Mouse (Mus musculus) forebrain, postnatal 0 days (tissue): ENCODE results near the gene Tmem255a. TPM values are rescaled to one million over a fixed set of nuclear protein-coding genes. Genes with fewer than 3 reads are reported as not detected.

ENCODE experiments used
- ATAC-seq: fragments of 200-750 bp; cut with Nextera tagmentation; 2 replicates; pipeline ENCODE4 v1.8.0; 2017; ENCODE audit warnings: mild to moderate bottlenecking, moderate library complexity
- DNase-seq: peaks from one replicate; pipeline ENCODE4 v3.0.0-alpha.2; 2015
- H3K27ac ChIP-seq: fragments of 300-500 bp; sonication (generic); 2 replicates; pipeline ENCODE4 v1.5.1; 2014; ENCODE audit warnings: low read depth, mild to moderate bottlenecking, antibody characterized with exemption, low read length, moderate library complexity, mixed read lengths
- H3K27me3 ChIP-seq: fragments of 300-500 bp; sonication (generic); 2 replicates; pipeline ENCODE4 v1.6.1; 2014; ENCODE audit warnings: mild to moderate bottlenecking, low read length, mixed read lengths; ENCODE audit not compliant: insufficient read depth
- H3K36me3 ChIP-seq: fragments of 300-500 bp; sonication (generic); 2 replicates; pipeline ENCODE4 v1.6.1; 2014; ENCODE audit warnings: mild to moderate bottlenecking, moderate library complexity; ENCODE audit not compliant: insufficient read depth
- H3K4me1 ChIP-seq: fragments of 300-500 bp; sonication (generic); 2 replicates; pipeline ENCODE4 v1.6.1; 2014; ENCODE audit warnings: antibody characterized with exemption; ENCODE audit not compliant: insufficient read depth
- H3K4me2 ChIP-seq: fragments of 300-500 bp; sonication (generic); 2 replicates; pipeline ENCODE4 v1.6.1; 2014; ENCODE audit warnings: low read depth, mild to moderate bottlenecking, moderate library complexity
- H3K4me3 ChIP-seq: fragments of 300-500 bp; sonication (generic); 2 replicates; pipeline ENCODE4 v1.5.1; 2014; ENCODE audit warnings: low read depth, low read length, mixed read lengths
- H3K9ac ChIP-seq: fragments of 300-500 bp; sonication (generic); 2 replicates; pipeline ENCODE4 v1.6.1; 2014; ENCODE audit warnings: mild to moderate bottlenecking
- H3K9me3 ChIP-seq: fragments of 300-500 bp; sonication (generic); 2 replicates; pipeline ENCODE4 v1.6.1; 2016; ENCODE audit warnings: low read length
- CTCF ChIP-seq: sonication (generic); IDR thresholded peaks from 2 replicates; pipeline ENCODE4 v1.5.1; 2016; ENCODE audit warnings: antibody characterized with exemption, control low read depth, low read depth
- WGBS: fragments of 180-500 bp; shearing (Covaris S2); extraction: QIAGEN DNeasy Blood & Tissue Kit; methylation state at CpG from one replicate; pipeline ENCODE4 v1.1.7; 2014; 5-methylcytosine and 5-hydroxymethylcytosine counted together
- microRNA-seq, 2 experiments: library from miRNA; unstranded; fragments of <30 nt; microRNA quantifications; one replicate each; pipeline ENCODE4; 2016
- polyA plus RNA-seq: library from polyadenylated mRNA; unstranded; fragments of >200 nt; fragmentation: Nextera tagmentation; extraction: Ambion mirVana; gene quantifications from 2 replicates; pipeline ENCODE4 v1.2.1, GENCODE M21; 2015
- total RNA-seq: library from RNA; depleted of rRNA; stranded (reverse); fragments of >200 nt; gene quantifications from 2 replicates; pipeline ENCODE4 v1.2.3, GENCODE M21; 2014; rRNA removed

The Tmem255a gene
- total and polyA plus RNA-seq, 2 experiments from 2014 or later, result 17.5 to 20.7 TPM

GRCm38 (mm10) chrX:38166592-38166991, 85.6 kb downstream of the Tmem255a start:
- no peaks in the 10 kb centered on the region for H3K36me3 ChIP-seq
- DNase-seq (no peak), ATAC-seq (no peak)
- no peak for TF ChIP-seq CTCF
- no peaks in the 10 kb centered on the region for H3K9me3 ChIP-seq
- H3K4me1 ChIP-seq, result no peaks in the 10 kb centered on the region
- no peak overlapping the region for H3K27ac ChIP-seq
- no peak overlapping the region for H3K4me2 ChIP-seq
- H3K27me3 ChIP-seq, result no peaks in the 10 kb centered on the region
- H3K9ac ChIP-seq, result no peak overlapping the region
- no peak overlapping the region for H3K4me3 ChIP-seq
- 84% methylated on average over 4 of the region's 4 CpGs for WGBS

GRCm38 (mm10) chrX:38166064-38166463, 86.2 kb downstream of the Tmem255a start:
- WGBS, result 79% methylated on average over 9 of the region's 9 CpGs
- TF ChIP-seq CTCF, result no peak
- Histone ChIP-seq H3K4me1 (no peaks in the 10 kb centered on the region), H3K36me3 (no peaks in the 10 kb centered on the region), H3K9ac (no peak overlapping the region), H3K27me3 (no peaks in the 10 kb centered on the region), H3K4me3 (no peak overlapping the region), H3K27ac (no peak overlapping the region), H3K9me3 (no peaks in the 10 kb centered on the region), H3K4me2 (no peak overlapping the region)
- DNase-seq (no peak), ATAC-seq (no peak)

DNA sequence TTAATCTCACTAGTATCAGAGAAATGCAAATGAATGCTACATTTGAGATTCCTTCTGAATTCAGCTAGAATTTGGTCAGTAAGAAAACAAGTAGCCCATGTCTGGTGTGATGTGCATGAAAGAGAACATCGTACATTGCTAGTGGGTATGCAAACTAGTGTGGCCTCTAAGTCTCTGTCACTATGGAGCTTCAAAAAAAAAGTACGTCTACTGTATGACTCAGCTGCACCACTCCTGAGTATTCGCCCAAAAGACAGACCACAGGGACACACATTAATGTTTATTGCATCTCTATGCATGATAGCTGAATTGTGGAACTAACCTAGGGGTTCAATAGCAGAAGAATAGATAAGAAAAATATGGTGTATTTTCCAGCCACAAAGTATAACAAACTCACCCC, 86.9 kb downstream of the Tmem255a start:
- H3K4me1 ChIP-seq, result no peaks in the 10 kb centered on the region
- DNase-seq (no peak), ATAC-seq (no peak)
- H3K4me2 ChIP-seq, result no peak overlapping the region
- H3K27me3 ChIP-seq, result no peaks in the 10 kb centered on the region
- WGBS, result 86% methylated on average over 3 of the region's 3 CpGs
- no peak overlapping the region for H3K9ac ChIP-seq
- H3K4me3 ChIP-seq, result no peak overlapping the region
- no peak for TF ChIP-seq CTCF
- H3K27ac ChIP-seq, result no peak overlapping the region
- no peaks in the 10 kb centered on the region for H3K9me3 ChIP-seq
- H3K36me3 ChIP-seq, result no peaks in the 10 kb centered on the region

DNA sequence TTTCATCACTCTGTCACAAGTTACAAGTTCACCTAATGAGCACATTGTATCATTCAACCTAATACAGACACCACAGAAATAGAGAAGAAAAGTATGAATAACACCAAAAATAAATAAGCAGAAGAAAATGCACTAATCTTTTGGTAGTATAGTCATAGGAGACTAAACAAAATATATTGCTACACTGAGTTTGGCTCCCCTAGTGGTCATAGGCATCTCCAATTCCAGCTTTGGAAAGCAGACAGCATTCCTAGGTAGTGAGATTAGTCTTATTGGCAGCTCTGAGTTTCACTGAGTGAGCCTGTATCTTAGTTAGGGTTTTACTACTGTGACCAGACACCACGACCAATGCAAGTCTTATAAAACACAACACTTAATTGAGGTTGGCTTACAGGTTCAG, 93.1 kb downstream of the Tmem255a start:
- Histone ChIP-seq H3K4me3 (no peak overlapping the region), H3K27ac (no peak overlapping the region), H3K9ac (no peak overlapping the region), H3K4me2 (no peak overlapping the region), H3K27me3 (no peaks in the 10 kb centered on the region), H3K4me1 (no peaks in the 10 kb centered on the region), H3K9me3 (no peaks in the 10 kb centered on the region), H3K36me3 (no peaks in the 10 kb centered on the region)
- no peak for DNase-seq
- WGBS, result 82% methylated on average over 1 of the region's 1 CpGs
- TF ChIP-seq CTCF, result peak; percentile 32
- no peak for ATAC-seq

Small RNA genes within 50 kb of the gene (microRNA-seq; reads per million reads assigned to microRNA genes)
- gene Mir3110, result 0.39 to 0.98 reads per million in 2 experiments

Other genes starting within 250 kb of the Tmem255a start
- not detected in 2 replicates for gene Btg1-ps1, start 233.6 kb downstream of the Tmem255a start, total RNA-seq
- not detected in 2 replicates for gene Btg1-ps1, start 233.6 kb downstream of the Tmem255a start, polyA plus RNA-seq
- gene Btg1-ps2, start 209.3 kb downstream of the Tmem255a start, total RNA-seq, result not detected in 2 replicates
- not detected in 2 replicates for gene Btg1-ps2, start 209.3 kb downstream of the Tmem255a start, polyA plus RNA-seq
- not detected in 2 replicates for gene Rhox10, start 186.0 kb downstream of the Tmem255a start, total RNA-seq
- gene Rhox10, start 186.0 kb downstream of the Tmem255a start, polyA plus RNA-seq, result not detected in 2 replicates
- not detected in 2 replicates for gene Rhox11, start 167.3 kb downstream of the Tmem255a start, total RNA-seq
- gene Rhox11, start 167.3 kb downstream of the Tmem255a start, polyA plus RNA-seq, result not detected in 2 replicates
- not detected in 2 replicates for gene Rhox12, start 141.5 kb downstream of the Tmem255a start, total RNA-seq
- gene Rhox12, start 141.5 kb downstream of the Tmem255a start, polyA plus RNA-seq, result not detected in 2 replicates
- not detected in 2 replicates for gene Rhox13, start 131.2 kb downstream of the Tmem255a start, total RNA-seq
- not detected in 2 replicates for gene Rhox13, start 131.2 kb downstream of the Tmem255a start, polyA plus RNA-seq
- gene Zbtb33, start 62.6 kb downstream of the Tmem255a start, total RNA-seq, result 32.4 and 37.7 TPM in 2 replicates
- gene Zbtb33, start 62.6 kb downstream of the Tmem255a start, polyA plus RNA-seq, result 4.2 and 4.8 TPM in 2 replicates
- gene Atp1b4, start 63.7 kb upstream of the Tmem255a start, total RNA-seq, result 0.15 TPM in 1 of 2 replicates, not detected in the other
- not detected in 2 replicates for gene Atp1b4, start 63.7 kb upstream of the Tmem255a start, polyA plus RNA-seq
- gene Lamp2, start 204.0 kb upstream of the Tmem255a start, total RNA-seq, result 48.9 and 53.5 TPM in 2 replicates
- 59.6 and 62.5 TPM in 2 replicates for gene Lamp2, start 204.0 kb upstream of the Tmem255a start, polyA plus RNA-seq